ENCODE assay signal across 17 mouse cellular contexts in genomic region chrX:10582731-10583130, GRCm38 (mm10).
"Had no signal": no experiment of that assay in that cellular context is flagged by ENCODE, and none has a peak within 500 bp of the region (broad histone marks: within the 10 kb centered on the region; RNA-seq: fewer than 3 reads in every experiment).

No protein-coding gene starts in this region.

- H3K27ac ChIP-seq: lung, embryonic 15.5 days; macrophage; midbrain, embryonic 13.5 days; midbrain, embryonic 15.5 days; neural tube, embryonic 12.5 days; stomach, embryonic 15.5 days; stomach, postnatal 0 days had no signal

- ATAC-seq: lung, postnatal 0 days; midbrain, embryonic 13.5 days; midbrain, embryonic 15.5 days had no signal

- H3K9ac ChIP-seq: lung, embryonic 15.5 days; midbrain, embryonic 13.5 days; midbrain, embryonic 15.5 days; neural tube, embryonic 12.5 days; stomach, embryonic 15.5 days had no signal

- DNase-seq: lung, adult 2 months; lung, postnatal 14 days; lung, postnatal 36 days; right cerebral cortex, postnatal 14 days; thymus, adult 2 months; thymus, postnatal 25 days; thymus, postnatal 4 days had no signal

- H3K4me1 ChIP-seq: lung, embryonic 15.5 days; megakaryocyte, embryonic 14.5 days; midbrain, embryonic 13.5 days; midbrain, embryonic 15.5 days; neural tube, embryonic 12.5 days; stomach, embryonic 15.5 days had no signal

- H3K4me3 ChIP-seq: lung, embryonic 15.5 days; megakaryocyte, embryonic 14.5 days; midbrain, embryonic 13.5 days; midbrain, embryonic 15.5 days; neural tube, embryonic 12.5 days; stomach, embryonic 15.5 days had no signal

- H3K9me3 ChIP-seq: lung, embryonic 15.5 days; midbrain, embryonic 13.5 days; midbrain, embryonic 15.5 days; neural tube, embryonic 12.5 days; stomach, embryonic 15.5 days had no signal

- H3K36me3 ChIP-seq: lung, embryonic 15.5 days; midbrain, embryonic 13.5 days; midbrain, embryonic 15.5 days; neural tube, embryonic 12.5 days; stomach, embryonic 15.5 days had no signal

- H3K27me3 ChIP-seq: lung, embryonic 15.5 days; midbrain, embryonic 13.5 days; midbrain, embryonic 15.5 days; neural tube, embryonic 12.5 days; stomach, embryonic 15.5 days had no signal

- H3K4me2 ChIP-seq: lung, embryonic 15.5 days; midbrain, embryonic 11.5 days; midbrain, embryonic 13.5 days; midbrain, embryonic 15.5 days; neural tube, embryonic 12.5 days; stomach, embryonic 15.5 days had no signal
